Mouse (Mus musculus): ENCODE measurements around the gene Dync1i1. TPM values are rescaled to one million over a fixed set of nuclear protein-coding genes. Genes with fewer than 3 reads are reported as not detected.

Gene Dync1i1
- total and polyA plus RNA-seq, 2 experiments from 2014 or later, result 62.1 to 64.7 TPM

DNA sequence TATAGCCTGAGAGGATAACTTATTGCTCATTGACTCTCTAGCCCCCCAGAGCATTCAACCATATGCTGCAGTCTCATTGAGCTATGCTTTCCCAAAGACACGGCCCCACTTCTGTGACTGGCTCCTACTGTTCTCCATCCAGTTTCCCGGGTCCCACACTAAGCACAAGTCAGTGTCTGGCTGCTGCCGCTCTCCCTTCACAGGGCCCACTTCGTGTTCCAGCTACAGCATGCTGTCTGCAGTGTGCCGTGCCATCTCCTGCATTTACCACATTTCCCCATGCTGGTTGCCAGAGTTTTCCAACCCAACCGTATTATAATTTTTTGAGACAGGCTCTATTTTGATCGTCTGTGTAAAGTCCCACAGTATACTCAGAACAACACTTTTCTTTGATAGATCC, 14.3 kb downstream of the Dync1i1 start:
- peak; percentile 89 for ATAC-seq
- H3K4me2 ChIP-seq (ENCODE audit: low read depth, low read length), result no peak overlapping the region
- no peak overlapping the region for H3K4me3 ChIP-seq (ENCODE audit: low read length)
- H3K36me3 ChIP-seq (ENCODE audit: insufficient read depth, low read length), result no peaks in the 10 kb centered on the region
- DNase-seq (ENCODE audit: low spot score), result peak; percentile 62
- no peaks in the 10 kb centered on the region for H3K27me3 ChIP-seq (ENCODE audit: insufficient read depth, low read length)
- no peak overlapping the region for H3K9ac ChIP-seq (replicated peaks; ENCODE audit: low read length)
- no peaks in the 10 kb centered on the region for H3K9me3 ChIP-seq (ENCODE audit: low read length)
- WGBS, result 38% methylated on average over 7 of the region's 7 CpGs
- H3K27ac ChIP-seq, result no peak overlapping the region
- H3K4me1 ChIP-seq (ENCODE audit: insufficient read depth, low read length), result no peaks in the 10 kb centered on the region
- no peak for TF ChIP-seq CTCF (IDR thresholded peaks at IDR 0.05; ENCODE audit: low read depth)

DNA sequence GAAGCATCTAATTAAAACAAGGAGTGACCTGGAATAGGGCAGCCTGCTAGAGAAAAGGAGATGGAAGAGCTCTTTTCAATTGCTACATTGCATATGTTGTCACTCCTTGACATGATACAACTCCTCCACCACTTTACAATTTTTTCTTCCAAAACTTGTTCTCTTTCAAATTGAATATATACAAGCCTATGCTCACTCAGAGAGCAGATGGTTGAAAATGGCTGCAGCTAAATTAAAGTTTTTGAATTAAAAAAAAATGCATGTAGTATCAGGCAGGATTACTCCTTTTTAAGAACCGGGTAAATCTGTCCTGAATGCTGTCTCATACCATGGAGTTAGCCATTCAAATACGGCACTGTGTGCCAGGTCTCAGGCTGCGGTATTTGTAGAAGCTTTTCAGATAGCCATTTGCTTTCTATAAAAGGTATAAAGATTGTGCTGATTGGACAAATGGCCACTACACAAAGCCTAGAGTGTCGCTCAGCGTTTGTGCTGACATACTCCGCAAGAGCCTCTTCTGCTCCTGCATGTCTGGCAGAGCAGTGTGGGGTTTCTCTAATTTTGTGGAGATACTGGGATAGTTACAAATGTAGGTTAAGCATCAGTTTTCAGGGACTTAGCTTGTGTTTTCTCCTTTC, 16.1 kb downstream of the Dync1i1 start:
- H3K36me3 ChIP-seq (ENCODE audit: insufficient read depth, low read length), result no peaks in the 10 kb centered on the region
- WGBS, result 82% methylated on average over 6 of the region's 6 CpGs
- H3K4me3 ChIP-seq (ENCODE audit: low read length), result no peak overlapping the region
- DNase-seq (ENCODE audit: low spot score) (no peak), ATAC-seq (no peak)
- H3K4me2 ChIP-seq (ENCODE audit: low read depth, low read length), result no peak overlapping the region
- H3K27ac ChIP-seq, result no peak overlapping the region
- TF ChIP-seq CTCF (IDR thresholded peaks at IDR 0.05; ENCODE audit: low read depth), result no peak
- no peak overlapping the region for H3K9ac ChIP-seq (replicated peaks; ENCODE audit: low read length)
- no peaks in the 10 kb centered on the region for H3K4me1 ChIP-seq (ENCODE audit: insufficient read depth, low read length)
- no peaks in the 10 kb centered on the region for H3K27me3 ChIP-seq (ENCODE audit: insufficient read depth, low read length)
- no peaks in the 10 kb centered on the region for H3K9me3 ChIP-seq (ENCODE audit: low read length)

DNA sequence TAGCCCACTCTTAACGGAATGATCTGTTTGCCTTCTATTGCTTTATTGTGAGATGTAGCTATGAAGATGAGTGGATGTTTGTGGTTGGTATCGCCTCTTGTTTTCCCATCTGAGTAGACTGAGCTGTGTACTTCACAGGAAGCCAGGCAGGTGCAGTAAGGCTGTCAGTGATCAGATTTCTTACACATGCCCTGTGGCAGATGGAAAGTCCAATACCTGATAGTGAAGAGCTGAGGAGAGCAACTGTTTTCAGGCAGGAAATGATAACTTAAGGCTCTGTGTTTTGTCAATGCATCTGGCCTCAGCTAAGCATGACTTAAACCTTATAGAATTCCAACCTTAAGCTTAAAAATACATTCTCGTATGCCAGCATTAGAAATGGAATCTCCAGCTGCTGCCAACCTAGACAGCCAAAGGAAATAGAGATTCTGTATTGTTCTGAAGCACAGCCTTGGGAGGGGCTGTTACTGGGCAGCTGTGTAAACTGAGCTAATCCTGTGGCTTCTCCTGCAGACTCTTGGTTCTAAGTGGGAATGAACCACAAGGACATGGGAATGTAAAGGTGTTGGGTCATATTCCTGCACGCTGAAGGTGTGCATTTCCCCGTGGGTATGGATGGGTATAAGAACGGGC, 24.8 kb downstream of the Dync1i1 start:
- Histone ChIP-seq H3K27ac (no peak overlapping the region), H3K9me3 (ENCODE audit: low read length) (no peaks in the 10 kb centered on the region; the same call in 1 of the 2 replicates), H3K27me3 (ENCODE audit: insufficient read depth, low read length) (no peaks in the 10 kb centered on the region), H3K9ac (replicated peaks; ENCODE audit: low read length) (no peak overlapping the region), H3K4me2 (ENCODE audit: low read depth, low read length) (no peak overlapping the region), H3K4me3 (ENCODE audit: low read length) (no peak overlapping the region), H3K4me1 (ENCODE audit: insufficient read depth, low read length) (0 out of 2 replicates have a peak, but pooled peaks cover 2% of the 10 kb centered on the region), H3K36me3 (ENCODE audit: insufficient read depth, low read length) (no peaks in the 10 kb centered on the region)
- no peak for TF ChIP-seq CTCF (IDR thresholded peaks at IDR 0.05; ENCODE audit: low read depth)
- no peak for ATAC-seq
- WGBS, result 82% methylated on average over 6 of the region's 6 CpGs
- no peak for DNase-seq (ENCODE audit: low spot score)

DNA sequence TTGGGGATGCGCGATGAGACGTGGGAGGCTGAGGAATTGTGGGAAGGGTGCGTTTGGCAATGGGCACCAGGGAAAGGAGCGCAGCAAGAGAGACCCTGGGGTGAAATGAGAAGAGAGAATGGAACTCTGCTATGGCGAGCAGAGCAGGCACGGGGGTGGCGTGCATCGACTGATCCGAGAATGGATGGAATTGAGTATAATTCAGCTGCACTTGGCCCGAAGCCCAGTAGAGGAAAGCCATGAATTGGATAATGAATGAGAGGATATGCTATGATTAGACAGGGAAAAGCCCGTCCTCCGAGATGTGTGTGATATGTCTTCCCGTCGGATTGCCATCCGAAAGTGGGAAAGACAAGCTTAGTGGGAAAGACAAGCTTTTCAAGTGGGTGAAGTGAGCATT, 26.7 kb downstream of the Dync1i1 start:
- DNase-seq (ENCODE audit: low spot score), result peak; percentile 51
- Histone ChIP-seq H3K4me3 (ENCODE audit: low read length) (no peak overlapping the region), H3K9me3 (ENCODE audit: low read length) (no peaks in the 10 kb centered on the region; the same call in 1 of the 2 replicates), H3K36me3 (ENCODE audit: insufficient read depth, low read length) (no peaks in the 10 kb centered on the region), H3K9ac (replicated peaks; ENCODE audit: low read length) (no peak overlapping the region), H3K27ac (no peak overlapping the region), H3K27me3 (ENCODE audit: insufficient read depth, low read length) (no peaks in the 10 kb centered on the region), H3K4me2 (ENCODE audit: low read depth, low read length) (peak overlapping the region; percentile 28; the same call in 1 of the 2 replicates), H3K4me1 (ENCODE audit: insufficient read depth, low read length) (0 out of 2 replicates have a peak, but pooled peaks cover 2% of the 10 kb centered on the region)
- ATAC-seq, result no peak; the same call in 1 of the 2 replicates
- TF ChIP-seq CTCF (IDR thresholded peaks at IDR 0.05; ENCODE audit: low read depth), result no peak
- WGBS, result 44% methylated on average over 16 of the region's 16 CpGs

DNA sequence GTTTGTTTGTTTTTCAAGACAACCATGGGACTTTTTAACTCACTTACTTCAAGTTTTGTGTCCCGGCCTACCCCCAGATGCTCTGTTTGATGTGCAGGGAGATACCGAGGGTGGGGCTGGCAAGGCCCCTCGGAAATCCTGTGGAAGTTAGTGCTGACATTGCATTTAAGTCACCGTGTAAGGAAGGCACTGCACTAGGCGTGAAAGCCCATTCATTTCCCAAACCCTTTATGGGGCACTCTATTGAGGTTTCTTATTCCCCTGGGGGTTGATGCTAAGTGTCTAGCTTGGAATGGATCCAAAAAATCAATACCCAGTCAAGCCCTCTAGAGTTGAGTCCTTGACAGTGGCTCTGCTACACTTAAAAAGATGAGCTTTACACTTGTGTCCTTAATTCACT, 27.2 kb downstream of the Dync1i1 start:
- ATAC-seq (no peak), DNase-seq (ENCODE audit: low spot score) (peak; percentile 42)
- H3K27ac ChIP-seq, result no peak overlapping the region
- H3K4me2 ChIP-seq (ENCODE audit: low read depth, low read length), result no peak overlapping the region
- H3K27me3 ChIP-seq (ENCODE audit: insufficient read depth, low read length), result no peaks in the 10 kb centered on the region
- no peak overlapping the region for H3K4me3 ChIP-seq (ENCODE audit: low read length)
- H3K4me1 ChIP-seq (ENCODE audit: insufficient read depth, low read length), result 0 out of 2 replicates have a peak, but pooled peaks cover 2% of the 10 kb centered on the region
- no peak for TF ChIP-seq CTCF (IDR thresholded peaks at IDR 0.05; ENCODE audit: low read depth)
- WGBS, result 33% methylated on average over 5 of the region's 5 CpGs
- H3K36me3 ChIP-seq (ENCODE audit: insufficient read depth, low read length), result no peaks in the 10 kb centered on the region
- no peak overlapping the region for H3K9ac ChIP-seq (replicated peaks; ENCODE audit: low read length)
- no peaks in the 10 kb centered on the region for H3K9me3 ChIP-seq (ENCODE audit: low read length)

DNA sequence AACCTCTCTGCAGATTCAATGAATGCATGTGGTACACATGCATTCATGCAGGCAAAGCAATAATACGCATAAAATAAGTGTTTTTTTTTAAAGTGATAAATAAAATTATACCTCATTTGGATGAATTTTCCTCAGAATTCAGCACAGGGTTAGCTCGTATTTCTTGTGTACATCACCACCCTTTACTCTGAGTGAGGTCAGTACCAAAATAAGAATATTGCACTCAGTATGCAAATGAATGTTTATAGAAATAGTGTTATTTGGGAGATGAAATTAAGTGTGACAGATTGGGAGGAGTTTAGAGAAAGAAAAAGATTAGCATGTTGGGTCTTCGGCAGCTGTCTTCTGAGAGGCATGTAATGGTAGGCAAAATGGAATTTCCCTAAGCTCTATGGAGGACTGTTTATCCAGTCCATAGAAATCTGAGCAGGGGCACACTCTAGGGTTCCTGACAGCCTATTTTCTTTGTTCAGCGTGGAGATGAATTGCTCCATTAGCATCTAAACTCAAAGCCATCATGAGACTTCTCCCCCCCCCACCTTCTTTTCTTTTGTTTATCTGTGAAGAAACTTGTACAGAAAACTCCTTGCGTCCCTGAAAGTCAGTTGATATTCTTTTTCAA, 31.2 kb downstream of the Dync1i1 start:
- H3K27me3 ChIP-seq (ENCODE audit: insufficient read depth, low read length), result no peaks in the 10 kb centered on the region
- H3K9ac ChIP-seq (replicated peaks; ENCODE audit: low read length), result no peak overlapping the region
- TF ChIP-seq CTCF (IDR thresholded peaks at IDR 0.05; ENCODE audit: low read depth), result no peak
- no peaks in the 10 kb centered on the region for H3K9me3 ChIP-seq (ENCODE audit: low read length)
- DNase-seq (ENCODE audit: low spot score), result no peak
- ATAC-seq, result no peak
- no peak overlapping the region for H3K27ac ChIP-seq
- 37% methylated on average over 5 of the region's 5 CpGs for WGBS
- H3K4me1 ChIP-seq (ENCODE audit: insufficient read depth, low read length), result 0 out of 2 replicates have a peak, but pooled peaks cover 2% of the 10 kb centered on the region
- H3K36me3 ChIP-seq (ENCODE audit: insufficient read depth, low read length), result no peaks in the 10 kb centered on the region
- H3K4me2 ChIP-seq (ENCODE audit: low read depth, low read length), result no peak overlapping the region
- H3K4me3 ChIP-seq (ENCODE audit: low read length), result no peak overlapping the region

Measured in hindbrain, postnatal 0 days (tissue).